Mouse (Mus musculus) retina, embryonic 14.5 days (tissue): ENCODE results near the gene Iqca.
A peak's percentile ranks its signal among the peaks of the same experiment; 100 is the strongest.

ENCODE experiments used
- DNase-seq: peaks from one replicate; pipeline ENCODE4 v3.0.0-alpha.2; 2015; ENCODE audit warnings: low spot score

Gene Iqca

DNA sequence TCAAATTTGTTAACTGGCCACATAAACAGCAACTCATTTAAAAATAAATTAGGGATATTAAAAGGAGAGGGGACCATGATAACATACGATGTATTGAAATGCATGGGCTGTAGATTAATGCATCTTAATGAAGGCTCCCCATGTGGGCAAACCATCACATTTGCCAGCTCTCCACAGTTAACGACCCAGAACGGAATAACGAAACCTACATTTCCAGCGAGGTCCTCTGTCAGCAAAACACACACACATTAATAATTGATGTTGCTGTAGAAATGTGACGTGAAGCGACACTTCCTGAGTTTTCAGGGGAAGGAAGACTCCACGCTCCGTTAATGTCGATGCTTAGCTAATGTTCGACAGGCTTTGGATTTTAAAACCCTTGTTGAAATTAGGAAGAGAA lies 20.8 kb downstream of the Iqca start:
- peak; percentile 64 for DNase-seq

DNA sequence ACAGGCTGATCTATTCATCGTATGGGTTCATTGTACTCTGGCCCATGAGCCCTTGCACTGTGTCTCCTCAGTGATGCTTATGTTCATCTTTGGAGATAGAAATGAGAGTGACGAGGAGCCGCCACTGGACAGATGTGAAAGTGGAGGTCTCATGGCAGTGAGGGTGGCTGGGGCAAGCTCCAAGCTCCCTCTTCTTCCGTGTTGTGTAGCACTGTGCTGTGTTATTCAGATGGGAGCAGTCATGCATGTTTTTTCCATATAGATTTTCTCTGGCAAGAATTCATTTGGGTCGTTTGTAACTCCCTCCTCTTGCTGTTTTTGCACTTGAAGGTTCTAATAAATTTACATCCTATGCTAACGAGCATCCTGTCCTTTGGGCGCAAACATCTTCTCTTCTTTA lies 21.2 kb downstream of the Iqca start:
- DNase-seq = peak; percentile 26

DNA sequence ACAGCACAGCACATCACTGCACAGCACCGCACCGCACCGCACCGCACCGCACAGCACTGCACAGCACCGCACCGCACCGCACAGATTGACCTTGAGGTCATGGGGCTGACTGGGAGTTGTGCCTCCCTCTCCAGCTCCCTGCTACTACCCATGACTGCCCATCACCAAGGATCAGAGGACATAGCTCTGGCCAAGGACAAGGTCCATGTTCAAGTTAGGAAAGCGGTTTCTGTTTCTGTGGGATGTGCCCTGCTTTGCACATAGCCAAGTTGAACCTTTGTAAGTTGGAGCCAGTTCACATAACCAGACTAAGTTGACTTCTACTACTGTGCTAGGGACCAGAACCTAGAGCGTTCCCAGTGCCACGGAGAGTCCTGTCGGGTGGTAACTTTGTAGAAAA lies 28.6 kb downstream of the Iqca start:
- DNase-seq = no peak

DNA sequence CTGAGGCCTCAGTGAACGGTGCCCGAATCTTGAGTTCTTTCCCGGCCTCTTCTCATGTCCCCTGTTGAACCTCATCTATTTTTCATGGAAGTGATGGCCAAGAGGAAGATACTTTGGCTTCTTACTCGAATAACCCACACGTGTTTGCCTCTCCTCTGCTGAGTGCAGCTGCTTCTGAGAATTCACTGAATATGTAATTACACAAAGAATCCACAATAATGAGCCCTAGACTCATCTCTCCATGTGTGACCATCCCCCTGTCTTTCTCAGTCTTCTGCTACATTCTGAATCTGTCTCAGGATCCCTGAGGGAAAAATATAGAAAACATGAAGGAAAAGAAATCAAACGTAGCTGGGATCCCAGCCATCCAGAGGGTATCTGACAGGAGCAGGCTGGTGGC lies 32.5 kb downstream of the Iqca start:
- DNase-seq = no peak

DNA sequence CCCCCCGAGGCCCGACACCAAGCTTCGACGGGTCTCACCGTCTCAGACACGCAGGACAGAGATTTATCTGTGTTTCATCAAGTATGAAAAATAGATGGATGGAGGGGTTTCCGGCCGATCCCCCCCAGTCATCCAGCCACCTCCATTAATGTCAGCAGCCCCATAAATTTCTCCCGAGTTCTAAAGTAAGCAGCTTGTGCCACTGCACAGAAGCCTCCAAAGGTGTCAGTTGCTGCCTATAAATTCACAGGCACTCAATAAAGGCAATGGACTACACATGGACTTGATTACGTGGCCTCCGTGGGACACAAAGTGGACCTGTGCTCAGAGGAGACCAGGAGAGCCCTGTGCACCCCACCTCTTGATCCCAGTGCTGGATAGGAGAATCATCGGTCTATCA lies 34.0 kb downstream of the Iqca start:
- no peak for DNase-seq

DNA sequence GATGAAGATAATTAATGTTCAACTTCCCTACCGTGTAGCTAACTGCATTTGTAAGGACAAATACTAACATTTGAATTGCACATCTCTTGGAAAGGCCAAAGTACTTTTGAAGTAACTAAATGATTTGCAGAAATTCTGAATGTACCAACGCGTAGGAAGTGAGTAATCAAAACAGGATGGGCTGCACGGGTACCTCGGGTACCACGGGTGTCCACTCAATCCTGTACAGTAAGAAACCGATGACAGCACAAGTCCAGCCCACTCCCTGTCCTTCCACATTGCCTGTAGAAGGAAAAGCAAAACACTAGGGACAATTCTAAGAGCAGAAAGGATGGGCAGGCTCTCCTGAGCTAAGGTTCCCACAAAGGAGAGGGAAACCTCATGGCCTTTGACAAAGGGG lies 36.0 kb downstream of the Iqca start:
- DNase-seq = no peak

DNA sequence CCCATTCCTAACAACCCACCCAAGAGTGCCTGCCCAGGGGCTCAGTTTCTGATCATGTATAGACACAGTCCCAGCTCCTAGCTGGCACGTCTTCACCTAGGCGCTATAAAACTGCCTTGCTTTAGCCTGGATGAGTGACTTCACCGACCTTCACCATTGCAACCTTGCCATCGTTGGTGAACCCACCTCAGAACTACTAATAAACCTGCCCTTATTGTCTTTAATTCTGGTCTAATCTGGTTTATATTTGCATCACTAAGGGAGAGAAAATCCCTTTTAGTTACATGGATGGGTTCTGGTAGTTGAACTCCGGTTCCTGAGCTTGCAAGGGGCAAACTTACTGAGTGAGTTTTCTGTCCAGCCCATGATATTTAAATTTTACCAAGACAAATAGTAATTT lies 38.6 kb downstream of the Iqca start:
- no peak for DNase-seq

DNA sequence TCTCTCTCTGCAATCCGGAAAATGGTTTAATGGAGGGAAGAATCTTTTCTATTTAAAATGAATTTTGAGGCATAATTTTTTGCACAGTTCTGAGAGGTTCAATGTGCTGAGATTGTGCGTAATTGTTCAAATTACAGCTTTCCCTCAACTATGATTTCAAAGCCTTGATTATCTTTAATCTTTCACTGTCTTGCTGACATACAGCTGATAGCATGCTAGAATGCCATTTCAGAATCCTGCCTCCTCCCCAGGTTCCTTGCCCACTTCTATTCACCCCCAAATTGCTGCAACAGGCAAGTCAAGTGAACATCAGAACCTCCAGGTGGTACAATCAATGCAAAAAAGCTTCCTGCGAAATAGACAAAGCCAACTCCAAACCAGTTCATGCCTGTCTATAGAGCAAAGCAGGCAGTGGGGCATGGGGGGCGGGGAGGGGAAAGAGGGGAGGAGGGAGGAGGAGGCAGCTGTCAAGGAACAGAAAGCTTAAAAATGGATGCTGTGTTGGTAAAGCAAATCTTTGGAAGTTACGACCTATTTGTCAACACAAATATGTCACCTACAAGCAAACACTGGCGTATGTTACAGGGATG lies 39.5 kb downstream of the Iqca start:
- DNase-seq = no peak

DNA sequence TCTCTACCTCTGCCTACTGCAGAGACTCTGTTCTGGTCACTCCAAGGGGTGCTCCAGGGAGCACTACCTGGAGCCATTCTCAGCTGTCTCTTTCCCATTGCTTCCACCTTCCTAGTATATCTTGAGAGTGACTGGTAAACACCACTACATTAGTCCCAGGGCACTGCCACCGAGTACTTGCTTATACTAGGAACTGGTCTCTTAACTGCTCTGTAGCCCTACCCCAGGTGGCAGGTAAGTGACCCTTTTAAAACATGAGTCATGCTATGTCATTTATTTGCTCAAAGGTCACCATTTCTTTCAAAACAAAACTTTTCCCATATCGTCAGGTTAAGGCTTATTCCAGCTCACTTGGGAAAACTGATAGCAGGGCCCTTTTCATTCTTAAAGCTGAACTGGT lies 40.5 kb downstream of the Iqca start:
- DNase-seq = no peak

DNA sequence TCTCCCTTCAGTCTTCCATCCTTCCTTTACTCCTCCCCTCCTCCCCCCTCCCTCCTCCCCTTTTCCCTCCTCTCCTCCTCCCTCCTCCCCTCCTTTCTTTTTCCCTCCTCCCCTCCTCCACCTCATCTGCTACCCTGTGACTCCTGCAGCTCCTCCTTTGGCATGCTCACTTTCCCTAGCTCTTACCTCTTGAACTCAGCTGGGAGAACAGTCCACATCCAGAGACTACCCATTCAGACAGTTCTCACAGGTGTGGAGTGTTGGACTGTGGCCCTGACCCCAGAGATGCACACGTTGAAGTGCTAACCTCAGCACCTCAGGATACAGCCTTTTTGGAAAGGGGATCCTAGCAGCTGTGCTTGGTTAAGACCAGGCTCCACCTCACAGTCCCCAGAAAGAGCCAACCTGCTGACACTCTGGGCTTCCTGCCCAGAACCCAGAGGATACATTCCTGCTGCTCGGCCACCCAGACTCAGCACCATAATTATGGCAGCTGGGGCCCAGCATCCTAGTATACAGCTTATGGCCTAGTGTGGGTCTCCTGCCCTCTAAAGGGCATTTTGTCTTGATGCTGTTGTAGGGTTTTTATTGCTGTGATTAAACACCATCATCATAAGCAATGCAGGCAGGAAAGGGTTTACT lies 41.9 kb downstream of the Iqca start:
- no peak for DNase-seq

DNA sequence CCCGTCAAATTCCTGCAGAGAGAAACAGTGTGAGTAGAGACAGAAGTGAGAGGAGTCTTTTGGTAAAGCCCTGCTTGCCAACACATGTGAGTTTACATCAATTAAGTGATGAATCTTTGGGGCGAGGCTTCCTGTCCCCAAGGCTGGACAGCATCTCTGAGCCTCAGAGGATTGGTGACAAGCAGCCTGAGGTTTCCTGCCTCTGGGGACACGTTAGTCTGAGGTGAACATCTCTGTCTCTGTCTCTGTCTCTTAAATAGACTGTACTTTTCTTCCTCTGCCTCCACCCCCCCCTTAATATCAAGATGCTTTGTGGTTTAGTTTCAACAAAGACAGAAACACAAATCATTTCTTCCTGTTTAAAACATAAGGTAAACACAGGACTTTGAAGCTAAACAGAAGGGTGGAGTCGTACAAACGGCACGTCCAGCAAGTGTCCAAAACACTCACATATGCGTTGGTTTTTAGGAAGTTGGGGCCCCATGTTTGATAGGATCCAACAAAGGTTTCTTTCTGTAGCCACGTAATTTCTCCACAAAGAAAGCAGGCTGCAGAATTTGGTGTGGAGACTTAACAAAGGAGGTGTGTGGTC lies 49.2 kb downstream of the Iqca start:
- DNase-seq = no peak

DNA sequence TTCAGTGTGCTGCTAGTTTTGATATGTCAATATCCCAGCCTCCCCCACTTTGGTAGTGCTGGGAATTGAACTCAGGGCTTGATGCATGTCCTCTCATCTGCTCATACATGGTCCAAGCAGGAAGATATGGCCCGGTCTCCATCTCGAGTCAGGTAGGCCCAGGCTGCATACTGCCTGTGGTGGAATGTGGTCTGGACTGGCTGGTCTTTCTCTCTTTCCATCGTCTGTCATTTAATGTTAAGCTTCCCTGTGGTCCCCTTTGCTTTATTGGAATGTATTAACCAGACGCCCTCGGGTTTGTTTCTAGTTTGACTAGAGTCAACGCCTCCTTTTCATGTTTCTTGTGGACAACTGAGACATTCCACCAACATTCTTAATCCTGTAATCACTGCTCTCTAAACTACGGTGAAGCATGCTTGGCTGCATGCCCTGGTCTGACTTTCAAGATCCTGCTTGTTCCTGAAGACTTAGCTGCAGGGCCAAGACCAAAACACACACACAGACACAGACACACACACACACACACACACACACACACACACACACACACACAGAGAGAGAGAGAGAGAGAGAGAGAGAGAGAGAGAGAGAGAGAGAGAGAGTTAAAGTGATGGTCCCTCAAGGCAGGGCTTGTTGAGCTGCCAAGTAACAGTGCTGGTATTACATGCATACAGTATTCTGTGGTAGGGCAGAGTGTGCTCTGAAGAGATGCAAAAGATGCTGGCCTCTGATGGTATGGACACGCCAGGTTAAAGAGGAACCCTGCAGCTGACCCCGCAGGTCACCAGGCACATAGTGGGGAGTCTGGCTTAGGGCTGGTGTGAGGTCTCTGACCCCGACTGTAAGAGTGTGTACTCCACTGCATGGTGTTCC lies 52.6 kb downstream of the Iqca start:
- DNase-seq = no peak

DNA sequence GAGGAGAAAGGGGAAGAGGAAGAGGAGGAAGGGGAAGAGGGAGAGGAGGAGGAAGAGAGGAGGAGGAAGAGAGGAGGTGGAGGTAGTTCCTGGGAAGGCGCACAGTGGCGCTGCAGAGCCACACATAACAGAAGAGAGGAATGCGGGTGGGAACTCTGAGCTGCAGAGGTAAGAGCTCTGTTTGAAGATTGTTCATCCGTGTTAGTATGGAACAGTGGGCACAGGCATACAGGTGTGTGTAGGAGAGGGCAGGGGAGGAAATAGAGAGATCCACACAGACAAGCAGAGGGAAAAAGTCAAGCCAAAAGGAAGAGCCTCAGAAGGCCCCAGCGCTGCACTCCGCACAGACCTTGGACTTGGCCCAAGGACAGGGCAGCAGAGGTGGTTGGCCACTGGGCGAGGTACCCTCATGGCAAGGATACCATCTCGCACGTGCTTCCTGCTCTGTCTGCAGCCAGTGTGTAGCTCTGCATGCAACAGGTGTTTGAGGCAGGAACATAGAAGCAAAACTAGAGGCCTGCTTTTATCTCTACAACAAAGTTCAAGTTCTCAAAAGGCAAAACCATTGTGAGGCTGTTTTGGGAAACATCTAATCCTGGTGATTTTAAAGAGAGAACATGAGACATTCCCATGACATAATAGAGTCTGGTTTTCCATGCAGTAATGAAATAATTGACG lies 60.2 kb downstream of the Iqca start:
- DNase-seq = no peak

DNA sequence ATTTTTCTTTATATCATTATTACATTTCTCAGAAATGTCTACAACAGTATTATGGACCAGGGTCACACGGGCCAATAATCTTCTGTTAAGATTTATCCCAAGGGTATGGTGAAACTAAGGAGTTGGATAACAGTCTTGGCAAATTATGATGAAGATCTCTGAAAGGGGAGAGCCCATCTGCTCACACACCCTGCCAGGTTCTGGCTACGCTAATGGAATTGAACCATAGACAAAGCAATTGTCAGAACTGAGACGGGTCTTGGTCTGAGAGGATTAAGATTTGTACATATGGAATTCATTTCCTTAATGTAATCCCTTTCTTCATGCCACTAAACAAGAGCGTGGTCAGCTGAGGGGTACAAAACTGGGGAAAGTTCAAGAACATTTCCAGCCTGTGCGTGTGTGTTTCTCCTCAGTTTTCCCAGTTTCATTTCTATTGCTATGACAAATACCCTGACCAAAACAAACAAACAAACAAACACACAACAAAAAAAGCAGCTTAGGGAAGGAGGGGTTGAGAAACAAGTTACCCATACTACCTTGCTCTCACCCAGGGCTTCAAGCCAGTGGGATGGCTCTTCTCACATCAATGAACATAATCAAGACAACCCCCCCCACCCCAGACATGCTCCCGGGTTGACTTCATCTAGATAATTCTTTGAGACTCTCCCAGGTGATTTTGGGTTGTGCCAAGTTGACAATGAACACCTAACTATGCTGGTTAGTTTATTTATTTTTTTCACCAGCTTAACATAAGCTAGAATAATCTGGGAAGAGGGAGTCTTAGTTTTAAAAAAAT lies 64.8 kb downstream of the Iqca start:
- no peak for DNase-seq

DNA sequence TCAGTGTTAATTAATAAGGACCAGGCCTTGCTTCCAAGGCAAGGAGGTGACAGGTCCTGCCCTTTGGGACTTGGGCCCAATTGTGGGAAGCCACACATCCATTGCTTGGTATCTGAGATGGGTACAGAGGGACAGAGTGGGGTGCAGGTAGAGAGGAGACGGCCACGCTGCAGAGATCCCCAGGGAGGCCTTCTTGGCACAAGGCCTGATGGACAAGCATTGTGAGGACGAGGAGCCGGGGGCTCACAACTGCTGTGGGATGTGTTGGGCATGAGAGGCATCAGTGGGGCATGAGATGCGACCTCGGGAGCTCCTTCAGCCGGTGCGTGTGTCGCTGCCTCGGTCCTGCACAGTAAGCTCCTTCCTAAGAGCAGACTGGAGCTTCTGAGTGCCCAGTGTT lies 66.7 kb downstream of the Iqca start:
- no peak for DNase-seq

DNA sequence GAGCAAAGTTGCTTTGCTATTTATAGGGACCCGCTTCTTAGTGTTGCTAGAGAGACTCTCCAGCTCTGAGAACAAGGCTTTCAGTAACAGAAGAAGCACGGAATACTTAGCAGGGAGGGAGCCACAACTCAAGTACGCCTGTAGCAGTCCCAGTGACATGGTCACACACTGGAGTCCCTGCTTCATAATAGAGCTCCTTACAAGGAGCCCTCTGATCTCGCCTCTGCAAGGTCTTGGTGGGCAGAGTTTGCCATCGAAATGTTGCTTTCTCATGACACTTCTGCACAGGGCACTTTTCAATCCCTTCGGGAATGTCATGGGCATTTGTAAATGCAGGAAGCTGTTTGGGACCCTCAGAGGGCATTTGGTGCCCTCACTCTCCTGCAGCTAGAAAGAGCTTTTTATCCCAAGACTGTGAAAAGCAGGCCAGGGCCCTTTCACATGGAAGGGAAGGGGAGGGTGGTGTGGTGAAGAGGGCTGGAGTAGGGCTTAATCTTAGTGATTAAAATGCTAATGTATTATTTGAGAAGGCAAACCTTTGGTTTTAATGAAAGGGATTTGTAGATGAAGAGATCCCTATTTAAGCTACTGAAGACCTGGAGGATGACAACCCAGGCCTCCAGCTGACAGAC lies 67.6 kb downstream of the Iqca start:
- no peak for DNase-seq

DNA sequence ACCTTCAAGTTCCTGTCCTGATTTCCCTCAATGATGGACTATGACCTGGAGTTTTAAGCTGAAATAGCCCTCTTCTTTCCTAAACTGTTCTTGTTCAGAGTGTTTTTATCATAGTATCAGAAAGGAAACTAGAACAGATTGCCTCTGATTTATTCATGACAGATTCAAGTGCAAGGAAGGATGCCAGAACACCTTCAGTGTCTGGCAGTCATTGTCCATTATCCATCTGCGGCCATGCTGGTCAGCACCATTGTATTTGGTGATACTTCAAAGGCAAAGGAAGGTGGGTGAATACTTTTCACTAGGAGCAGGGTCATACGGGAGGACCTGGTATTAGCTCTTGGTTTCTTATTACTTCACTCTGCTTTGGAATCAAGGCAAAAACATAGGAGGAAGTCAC lies 76.9 kb downstream of the Iqca start:
- no peak for DNase-seq

DNA sequence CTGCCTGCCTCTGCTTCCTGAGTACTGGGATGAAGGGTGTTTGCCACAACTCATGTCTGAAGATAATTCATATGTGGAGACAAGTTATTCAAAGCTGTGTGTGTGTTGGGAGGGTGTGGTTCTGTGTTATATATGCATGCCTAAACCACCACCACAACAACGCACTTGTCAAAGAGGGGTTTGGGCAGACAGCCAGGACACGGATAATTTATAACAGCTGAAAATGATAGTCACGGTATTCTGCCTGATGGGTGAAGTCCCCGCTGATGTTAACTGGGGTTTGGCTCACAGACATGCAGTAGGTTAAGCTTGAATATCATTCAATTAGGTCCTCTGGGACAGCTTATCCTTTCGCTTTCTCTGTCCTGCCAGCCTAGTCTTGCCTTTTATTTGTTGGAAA lies 78.4 kb downstream of the Iqca start:
- no peak for DNase-seq

DNA sequence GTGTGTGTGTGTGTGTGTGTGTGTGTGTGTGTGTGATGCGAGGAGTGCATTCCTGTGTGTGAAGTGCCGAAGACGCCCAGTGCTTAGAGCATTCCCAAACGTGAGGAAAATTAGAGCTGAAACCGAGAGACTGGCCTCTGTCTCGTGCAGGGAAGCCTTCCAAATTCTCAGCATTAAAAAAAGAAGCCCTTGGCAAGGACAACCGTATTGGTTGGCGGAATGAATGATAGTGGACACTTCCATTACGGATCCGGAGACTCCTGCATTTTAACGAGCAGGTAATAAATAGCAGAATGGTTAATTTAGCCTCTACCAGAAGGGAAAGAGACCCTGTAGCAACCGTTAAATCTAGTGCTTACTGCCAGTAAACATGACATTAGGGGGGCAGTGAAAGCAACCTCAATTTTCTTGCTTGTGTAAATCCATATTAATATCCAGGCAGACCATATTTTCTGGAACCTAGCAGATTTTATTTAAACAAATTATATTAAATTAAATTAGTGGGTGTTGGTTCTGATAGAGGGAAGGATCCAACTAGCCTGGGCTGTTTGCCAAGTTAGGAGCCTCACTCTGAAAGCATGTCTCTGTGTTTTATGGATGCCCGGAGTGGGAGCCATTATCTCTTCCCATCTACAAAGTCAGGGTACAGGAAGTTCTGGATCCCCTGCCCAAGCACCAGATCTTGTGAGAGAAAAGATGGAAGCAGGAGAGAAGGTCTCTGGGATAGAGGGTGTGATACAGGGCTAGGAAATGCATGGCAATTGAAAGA lies 81.2 kb downstream of the Iqca start:
- DNase-seq = no peak

DNA sequence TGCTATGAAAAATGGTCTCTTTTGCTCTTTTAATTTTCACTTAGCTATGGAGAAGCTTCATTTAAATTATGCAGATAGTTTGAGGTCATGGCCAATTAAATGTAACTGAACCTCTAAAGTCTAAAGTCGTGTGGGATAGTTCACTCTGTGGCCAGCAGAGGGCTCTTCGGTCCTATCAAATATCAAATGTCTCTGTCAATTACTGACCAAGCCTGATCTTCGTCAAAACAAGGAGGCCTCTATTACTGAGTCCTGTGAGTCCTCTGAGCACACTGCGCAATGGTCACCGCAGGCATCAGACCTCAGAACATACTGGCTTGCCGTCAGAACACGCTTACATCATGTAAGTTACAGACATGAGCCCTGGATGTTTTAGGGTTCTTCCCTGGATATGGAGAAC lies 92.6 kb downstream of the Iqca start:
- peak; percentile 88 for DNase-seq
